Mouse (Mus musculus) thymus, postnatal 14 days (tissue): ENCODE data around the gene Pdcd2.

Source experiments
- DNase-seq: peaks from one replicate; pipeline ENCODE4 v3.0.0; 2021

Pdcd2 gene

GRCm38 (mm10) chr17:15497882-15498752 lies 29.0 kb downstream of the Pdcd2 start:
- DNase-seq: peak; percentile 96

GRCm38 (mm10) chr17:15490542-15490941 lies 36.6 kb downstream of the Pdcd2 start:
- DNase-seq: no peak

GRCm38 (mm10) chr17:15472671-15473070 lies 54.4 kb downstream of the Pdcd2 start:
- no peak for DNase-seq
